Mouse (Mus musculus) cortical plate, adult 2 months (tissue): ENCODE data around the gene Gpatch2.

Experiments used
- CTCF ChIP-seq: fragments of 200-500 bp; IDR thresholded peaks from 2 replicates; pipeline ENCODE4 v1.5.1; 2011; ENCODE audit warnings: mild to moderate bottlenecking, control low read depth, low read length; ENCODE audit not compliant: insufficient read depth; ENCODE audit errors: extremely low read depth
- POLR2A ChIP-seq: fragments of 200-500 bp; IDR thresholded peaks from 2 replicates; pipeline ENCODE4 v1.6.1; 2011; ENCODE audit warnings: mild to moderate bottlenecking, low read length, control low read depth; ENCODE audit not compliant: insufficient read depth; ENCODE audit errors: extremely low read depth

- TF ChIP-seq CTCF, result no peak
- TF ChIP-seq POLR2A, result no peak
Measured at GRCm38 (mm10) chr1:187278472-187278871, 63.2 kb downstream of the Gpatch2 start.
